Mouse (Mus musculus): ENCODE data around the gene Nol9. TPM values are rescaled to one million over a fixed set of nuclear protein-coding genes. Genes with fewer than 3 reads are reported as not detected.

Gene Nol9
- total and polyA plus RNA-seq, 3 experiments: 80.3 to 114 (median 80.9) TPM

GRCm38 (mm10) chr4:152083611-152084220 lies 44.6 kb downstream of the Nol9 start:
- Histone ChIP-seq H3K36me3 (ENCODE audit: control insufficient read depth in 1 of 2, insufficient read depth in 2 of 2, low read length in 2 of 2) (peaks cover 0 to 13% of the 10 kb centered on the region in 2 experiments; a peak in 2 of 4 replicates), H3K27me3 (ENCODE audit: control insufficient read depth in 1 of 2, insufficient read depth in 2 of 2, low read length in 2 of 2) (no peaks in the 10 kb centered on the region), H3K9me3 (replicated peaks; ENCODE audit: insufficient read depth, low read length) (no peaks in the 10 kb centered on the region), H3K79me2 (ENCODE audit: control insufficient read depth, insufficient read depth, low read length, poor library complexity) (peaks cover 7% of the 10 kb centered on the region), H3K4me3 (ENCODE audit: control insufficient read depth in 1 of 2, insufficient read depth in 1 of 2, low read depth in 2 of 2, low read length in 2 of 2) (no peak overlapping the region), H3K27ac (ENCODE audit: control insufficient read depth, low read depth, low read length) (no peak overlapping the region), H3K4me1 (ENCODE audit: control insufficient read depth in 1 of 2, insufficient read depth in 2 of 2, low read length in 2 of 2) (peaks cover 2 to 18% of the 10 kb centered on the region in 2 experiments; a peak in 3 of 4 replicates), H3K9ac (ENCODE audit: control insufficient read depth, low read depth, low read length, poor library complexity, severe bottlenecking) (no peak overlapping the region)
- TF ChIP-seq MAFK (IDR thresholded peaks at IDR 0.05; ENCODE audit: borderline replicate concordance, low read depth, low read length) (no peak), MXI1 (IDR thresholded peaks at IDR 0.05; ENCODE audit: low read depth, low read length) (no peak), EP300 (IDR thresholded peaks at IDR 0.05; ENCODE audit: low read depth in 1 of 2, low read length in 2 of 2) (no peak), GABPA (IDR thresholded peaks at IDR 0.05; ENCODE audit: low read depth, low read length) (no peak), CTCF (IDR thresholded peaks at IDR 0.05 in 2 of 3, conservative IDR thresholded peaks at IDR 0.05 in 1 of 3; ENCODE audit: control insufficient read depth in 1 of 3, insufficient read depth in 1 of 3, low read depth in 2 of 3, low read length in 3 of 3, poor library complexity in 1 of 3, severe bottlenecking in 1 of 3) (no peak), POLR2A (IDR thresholded peaks at IDR 0.05; ENCODE audit: control insufficient read depth in 1 of 2, insufficient read depth in 1 of 2, low read depth in 1 of 2, low read length in 2 of 2, poor library complexity in 1 of 2) (no peak), ETS1 (IDR thresholded peaks at IDR 0.05; ENCODE audit: low read depth, low read length) (no peak), MAX (IDR thresholded peaks at IDR 0.05; ENCODE audit: low read length) (no peak), ZNF384 (IDR thresholded peaks at IDR 0.05; ENCODE audit: low read depth, low read length) (no peak), TCF12 (IDR thresholded peaks at IDR 0.05; ENCODE audit: low read depth, low read length) (no peak), MYB (IDR thresholded peaks at IDR 0.05; ENCODE audit: low read depth, low read length) (no peak), MEF2A (IDR thresholded peaks at IDR 0.05; ENCODE audit: extremely low read depth, insufficient replicate concordance, low read depth, low read length, poor library complexity, severe bottlenecking) (no peak), JUND (IDR thresholded peaks at IDR 0.05; ENCODE audit: low read depth, low read length) (no peak), MYC (IDR thresholded peaks at IDR 0.05; ENCODE audit: low read depth, low read length) (no peak), SMC3 (IDR thresholded peaks at IDR 0.05; ENCODE audit: low read depth, low read length) (no peak), NRF1 (IDR thresholded peaks at IDR 0.05; ENCODE audit: insufficient read depth, low read depth, low read length, poor library complexity, severe bottlenecking) (no peak), HCFC1 (IDR thresholded peaks at IDR 0.05; ENCODE audit: low read depth, low read length) (no peak)
- no peak for DNase-seq (ENCODE audit: low read depth, low spot score)

DNA sequence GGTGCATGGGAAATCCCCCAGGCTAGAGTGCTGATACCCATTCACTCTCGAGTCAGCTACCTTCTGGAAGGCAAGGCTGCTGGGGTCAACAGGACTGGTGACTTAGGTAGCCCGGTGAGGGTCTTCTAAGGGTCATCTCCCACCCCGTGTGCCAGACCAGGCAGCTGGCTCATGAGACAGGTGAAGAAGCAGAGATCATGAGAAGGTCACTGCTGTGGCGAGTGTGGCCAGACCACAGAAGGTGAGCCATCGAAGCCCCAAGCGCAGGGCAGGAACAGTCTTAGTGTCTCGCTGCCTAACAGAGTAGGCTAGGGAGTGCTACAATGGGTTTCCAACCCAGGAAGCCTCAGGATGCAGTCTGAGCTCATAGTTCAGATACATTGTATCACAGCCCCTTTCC lies 45.5 kb downstream of the Nol9 start:
- no peak for DNase-seq (ENCODE audit: low read depth, low spot score)
- Histone ChIP-seq H3K4me3 (ENCODE audit: control insufficient read depth in 1 of 2, insufficient read depth in 1 of 2, low read depth in 2 of 2, low read length in 2 of 2) (no peak overlapping the region), H3K27ac (ENCODE audit: control insufficient read depth, low read depth, low read length) (no peak overlapping the region), H3K27me3 (ENCODE audit: control insufficient read depth in 1 of 2, insufficient read depth in 2 of 2, low read length in 2 of 2) (no peaks in the 10 kb centered on the region), H3K36me3 (ENCODE audit: control insufficient read depth in 1 of 2, insufficient read depth in 2 of 2, low read length in 2 of 2) (peaks cover 0 to 13% of the 10 kb centered on the region in 2 experiments; a peak in 2 of 4 replicates), H3K4me1 (ENCODE audit: control insufficient read depth in 1 of 2, insufficient read depth in 2 of 2, low read length in 2 of 2) (peaks cover 3 to 19% of the 10 kb centered on the region in 2 experiments; a peak in 3 of 4 replicates), H3K79me2 (ENCODE audit: control insufficient read depth, insufficient read depth, low read length, poor library complexity) (peaks cover 7% of the 10 kb centered on the region), H3K9ac (ENCODE audit: control insufficient read depth, low read depth, low read length, poor library complexity, severe bottlenecking) (no peak overlapping the region), H3K9me3 (replicated peaks; ENCODE audit: insufficient read depth, low read length) (no peaks in the 10 kb centered on the region)
- TF ChIP-seq MXI1 (IDR thresholded peaks at IDR 0.05; ENCODE audit: low read depth, low read length): no peak
- no peak for TF ChIP-seq TCF12 (IDR thresholded peaks at IDR 0.05; ENCODE audit: low read depth, low read length)
- no peak for TF ChIP-seq ETS1 (IDR thresholded peaks at IDR 0.05; ENCODE audit: low read depth, low read length)
- TF ChIP-seq USF2 (IDR thresholded peaks at IDR 0.05; ENCODE audit: borderline replicate concordance in 1 of 2, insufficient read depth in 1 of 2, low read depth in 1 of 2, low read length in 2 of 2): no peak
- TF ChIP-seq GATA1 (IDR thresholded peaks at IDR 0.05; ENCODE audit: low read depth, low read length): no peak

All from MEL (cell line).